Mouse (Mus musculus) granulocyte monocyte progenitor cell, adult 5-6 weeks (primary cell): ENCODE measurements at regions not wholly inside any gene's neighbourhood (a gene's known extent, or its start where the extent isn't known, plus 50 kb on each side); places are given as distances from the start of the nearest gene placed in this dataset.

Experiments used
- ATAC-seq: replicated peaks from 2 replicates; pipeline ENCODE4 v1.8.0; 2016; ENCODE audit warnings: mild to moderate bottlenecking, moderate TSS enrichment, inconsistent platforms; ENCODE audit not compliant: poor library complexity, severe bottlenecking

DNA sequence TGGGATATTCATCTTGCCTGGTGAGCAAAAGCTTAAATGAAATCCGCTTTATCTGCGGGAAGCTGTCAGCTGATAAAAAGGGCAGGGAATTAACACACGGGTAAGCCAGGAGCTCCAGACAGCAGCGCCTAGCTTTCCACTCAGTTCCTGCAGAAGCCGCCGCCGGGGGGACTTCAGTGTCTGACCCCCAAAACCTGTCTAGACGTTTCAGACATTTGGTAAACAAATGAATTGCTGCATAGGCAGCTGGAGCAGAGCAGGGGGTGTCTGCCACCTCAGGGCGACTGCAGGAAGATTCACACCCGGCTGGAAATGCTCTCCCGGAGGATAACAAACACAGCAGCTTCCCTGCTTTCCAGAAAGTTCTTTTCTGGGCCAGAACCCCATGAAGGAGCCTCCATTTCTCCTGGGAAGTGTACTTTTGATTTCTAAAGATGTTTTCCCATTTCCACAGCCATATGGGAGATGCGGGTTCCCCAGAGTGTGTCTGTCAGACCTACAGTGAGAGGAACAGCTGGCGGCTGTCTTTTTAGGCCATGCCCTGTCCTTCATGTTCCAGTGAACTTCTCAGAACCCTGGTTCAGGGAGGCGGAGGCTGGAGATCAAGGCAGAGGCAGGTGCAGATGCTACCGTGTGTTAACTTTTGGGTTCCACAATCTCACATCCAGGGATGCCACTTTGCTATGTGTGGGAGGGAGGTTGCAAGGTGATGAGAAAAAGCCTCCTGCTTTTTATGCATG is 58.7 kb upstream of the Pmepa1 start:
- ATAC-seq: no peak

DNA sequence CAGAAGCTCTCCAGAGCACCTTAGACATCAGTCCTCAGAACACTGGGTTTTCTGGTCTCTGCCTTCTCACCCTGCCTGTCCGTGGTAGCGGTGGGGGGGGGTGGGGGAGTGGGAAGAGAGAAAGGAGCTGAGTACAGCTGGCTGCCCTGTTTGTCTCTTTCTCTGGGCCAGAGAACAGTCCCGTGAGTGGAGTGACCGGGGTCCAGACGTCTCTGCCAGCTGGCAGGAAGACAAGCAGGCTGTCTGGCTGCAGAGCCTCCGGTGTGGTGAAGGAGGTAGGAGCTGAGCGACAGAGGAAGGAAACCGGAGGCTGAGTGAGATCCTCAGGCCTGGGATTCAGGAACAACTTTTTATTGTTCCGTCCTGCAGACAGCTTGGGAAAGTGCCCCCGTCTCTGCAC is 59.5 kb upstream of the Pmepa1 start:
- peak; percentile 63 for ATAC-seq

DNA sequence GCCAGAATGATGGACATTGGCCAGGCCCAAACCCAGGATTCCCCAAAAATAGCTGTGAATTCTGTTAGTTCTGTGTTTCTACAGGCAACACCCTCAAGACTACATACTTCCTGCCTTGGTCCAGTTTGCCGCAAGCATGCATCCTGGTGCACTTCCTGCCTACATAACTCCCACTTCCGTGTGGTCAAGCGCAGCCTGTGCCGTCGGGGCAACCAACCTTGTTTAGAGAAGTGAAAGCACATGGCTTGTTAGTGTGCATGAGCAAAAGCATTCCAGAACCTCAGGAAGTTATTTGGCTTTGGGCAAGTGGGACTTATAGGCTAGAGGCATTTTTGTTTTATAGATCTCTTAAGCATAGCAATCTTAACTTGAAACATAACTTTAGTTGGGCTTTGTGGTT is 61.3 kb upstream of the Pmepa1 start:
- peak; percentile 92 for ATAC-seq

DNA sequence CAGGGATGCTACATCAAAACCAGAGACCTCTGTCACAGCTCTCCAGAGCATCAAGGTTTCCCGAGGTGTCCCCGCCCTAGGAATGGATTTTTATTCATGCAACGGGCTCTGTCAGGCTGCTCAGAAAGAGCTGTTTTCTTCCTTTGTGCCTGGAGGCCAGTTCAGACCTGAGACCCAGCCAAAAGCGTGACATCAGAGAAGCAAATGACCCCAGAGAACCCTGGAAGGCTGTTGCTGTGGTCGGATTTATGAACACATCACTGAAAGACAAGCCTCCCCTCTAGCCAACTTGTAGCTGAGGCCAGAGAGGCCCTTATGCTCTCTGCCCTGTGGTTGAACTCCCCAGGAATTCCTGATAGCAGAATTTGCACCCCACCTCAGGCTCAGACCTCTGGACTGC is 62.3 kb upstream of the Pmepa1 start:
- no peak for ATAC-seq

DNA sequence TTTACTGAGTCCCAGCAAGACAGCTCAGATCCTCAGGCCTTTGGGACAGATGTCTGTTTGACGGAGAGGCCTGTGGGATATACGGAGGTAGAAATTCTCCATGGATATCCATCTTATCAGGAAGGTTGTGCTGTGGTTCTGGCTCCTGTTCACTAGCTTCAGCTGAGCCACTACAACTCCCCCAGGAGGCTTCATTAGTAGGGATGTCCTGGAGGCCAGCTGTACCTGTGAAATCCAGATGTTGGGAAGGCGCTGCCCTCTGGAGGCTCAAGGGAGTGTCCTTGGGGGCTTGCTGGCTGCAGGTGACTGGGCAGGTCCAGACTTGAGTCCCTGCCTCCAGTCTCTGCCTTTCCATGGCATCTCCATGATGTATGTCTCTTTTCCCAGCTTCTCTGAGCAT is 62.9 kb upstream of the Pmepa1 start:
- no peak for ATAC-seq

DNA sequence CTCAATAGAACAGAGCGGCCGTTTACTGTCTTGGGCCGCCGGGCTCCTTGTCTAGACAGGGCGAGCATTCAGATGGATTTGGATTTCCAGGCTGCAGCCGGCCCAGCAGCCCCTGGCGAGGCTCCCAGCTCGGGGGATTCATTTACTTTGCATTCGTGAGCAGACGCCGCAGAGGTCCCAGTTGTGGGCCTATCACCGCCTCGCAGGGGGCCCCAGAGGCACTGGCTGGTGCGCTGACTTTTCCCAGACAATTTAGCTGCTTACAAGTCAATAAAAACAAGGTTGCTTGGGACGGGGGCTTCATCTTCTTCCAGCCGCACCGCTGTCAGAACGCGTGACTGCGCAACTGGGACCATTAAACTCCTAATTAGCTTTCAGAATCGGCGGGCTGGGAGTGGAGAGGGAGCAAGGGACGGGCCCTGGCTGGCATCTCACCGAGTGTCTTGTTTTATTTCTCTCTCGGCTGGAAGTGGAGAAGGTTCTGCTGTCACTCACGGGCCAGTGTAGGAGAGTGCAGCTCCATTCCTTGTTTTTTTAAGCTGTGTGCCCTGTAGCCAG is 63.8 kb upstream of the Pmepa1 start:
- ATAC-seq: no peak

DNA sequence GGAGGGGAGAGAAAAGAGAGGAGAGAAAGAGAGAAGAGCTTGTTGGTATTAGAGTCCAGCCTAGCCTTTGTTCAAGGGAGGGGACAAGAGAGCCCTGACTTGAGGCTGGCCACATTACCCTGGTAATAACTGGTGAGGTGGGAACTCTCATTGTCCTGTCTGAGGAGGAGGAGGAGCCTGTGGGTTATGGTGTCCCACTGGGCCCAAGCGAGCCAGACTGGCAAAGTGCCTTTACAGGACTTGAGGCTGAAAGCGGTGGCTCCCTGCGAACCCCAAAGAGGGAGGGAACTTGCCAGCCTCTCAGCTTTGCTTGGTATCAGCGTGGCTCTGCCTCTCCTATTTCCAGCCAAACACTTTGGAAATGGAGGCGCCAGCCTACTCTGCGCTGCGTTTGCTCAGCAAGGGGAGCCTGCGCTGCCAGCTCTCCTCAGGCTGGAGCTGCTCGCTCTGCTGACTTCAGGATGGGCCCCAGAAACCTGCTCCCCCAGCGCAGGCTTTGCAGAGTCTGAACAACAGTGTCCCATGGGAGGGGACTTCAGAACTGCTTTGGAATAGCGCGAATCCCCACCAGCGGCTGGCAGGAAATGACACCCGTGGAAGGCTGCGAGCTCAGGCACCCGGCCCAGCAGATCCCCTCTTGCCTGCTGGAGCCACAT is 66.4 kb upstream of the Pmepa1 start:
- ATAC-seq: no peak; the same call in 1 of the 2 replicates

DNA sequence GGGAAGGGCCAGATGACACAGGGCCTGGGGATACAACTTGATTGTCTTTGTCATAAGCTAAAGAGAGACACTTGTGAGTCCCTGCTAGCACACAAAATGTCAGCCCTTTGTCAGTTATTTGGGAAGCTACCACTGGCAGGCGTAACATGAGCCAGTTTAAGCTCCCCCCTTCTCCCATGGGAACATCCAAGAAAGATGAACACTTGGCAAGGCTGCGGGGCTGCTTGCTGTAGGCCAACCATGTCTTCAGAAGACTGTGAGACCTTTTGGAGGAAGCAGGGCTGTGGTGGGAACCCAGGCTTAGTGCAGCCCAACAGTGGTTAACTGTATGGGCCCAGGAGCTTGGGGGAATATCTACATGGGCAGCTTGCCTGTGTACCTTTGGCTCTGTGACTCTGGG is 67.3 kb upstream of the Pmepa1 start:
- no peak for ATAC-seq

DNA sequence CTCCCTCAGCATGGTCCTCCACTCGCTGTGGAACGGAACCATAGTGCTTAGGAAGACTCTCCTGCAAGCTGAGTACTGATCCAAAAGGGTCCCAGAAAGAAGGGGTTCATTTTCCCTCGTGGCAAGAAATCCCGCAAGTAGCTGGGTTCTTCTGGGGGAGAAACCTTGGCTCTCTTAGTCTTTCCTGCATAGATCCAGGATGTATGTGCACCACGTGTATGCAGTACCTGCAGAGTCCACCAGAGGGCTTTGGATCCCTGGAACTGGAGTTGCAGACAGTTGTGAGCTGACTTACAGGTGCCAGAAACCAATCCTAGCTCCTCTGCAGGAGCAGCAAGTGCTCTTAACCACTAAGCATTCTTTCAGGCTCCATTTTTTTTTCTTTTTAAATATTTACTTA is 67.9 kb upstream of the Pmepa1 start:
- ATAC-seq: no peak

DNA sequence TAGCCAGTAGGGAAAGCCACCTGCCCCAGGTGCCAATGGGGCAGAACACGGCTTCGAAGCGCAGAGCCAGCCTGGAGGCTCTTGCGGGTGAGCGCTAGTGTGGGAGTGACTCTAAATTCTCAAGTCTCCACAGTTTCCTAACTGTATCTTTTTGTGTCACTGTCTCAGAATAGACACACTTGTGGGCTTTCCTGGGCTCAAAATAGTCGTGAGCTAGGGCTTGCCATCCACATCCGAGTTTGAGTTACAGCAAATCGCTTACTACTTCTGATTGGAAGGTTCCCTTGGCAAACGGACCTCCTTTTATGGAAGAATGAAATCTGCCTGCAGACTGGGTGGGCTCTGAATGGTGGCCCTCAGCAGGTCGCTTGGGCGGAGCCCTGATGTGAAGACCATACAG is 71.0 kb upstream of the Pmepa1 start:
- no peak for ATAC-seq

DNA sequence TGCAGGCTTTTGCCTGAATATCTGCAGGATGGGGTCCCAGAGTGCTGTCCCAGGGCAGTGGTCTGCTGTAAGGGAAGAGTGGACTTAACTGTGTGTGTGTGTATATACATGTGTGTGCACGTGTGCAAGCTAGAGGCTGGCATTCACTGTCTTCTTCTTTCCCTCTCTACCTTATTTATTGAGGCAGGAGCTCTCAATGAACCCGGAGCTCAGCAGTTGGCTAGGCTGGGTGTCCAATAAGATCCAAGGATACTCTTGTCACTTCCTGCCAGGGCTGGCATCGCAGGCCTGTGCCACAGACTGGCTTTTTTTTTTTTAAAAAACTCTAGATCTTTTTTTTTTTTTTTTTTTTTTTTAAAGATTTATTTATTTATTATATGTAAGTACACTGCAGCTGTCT is 72.4 kb upstream of the Pmepa1 start:
- ATAC-seq: no peak

DNA sequence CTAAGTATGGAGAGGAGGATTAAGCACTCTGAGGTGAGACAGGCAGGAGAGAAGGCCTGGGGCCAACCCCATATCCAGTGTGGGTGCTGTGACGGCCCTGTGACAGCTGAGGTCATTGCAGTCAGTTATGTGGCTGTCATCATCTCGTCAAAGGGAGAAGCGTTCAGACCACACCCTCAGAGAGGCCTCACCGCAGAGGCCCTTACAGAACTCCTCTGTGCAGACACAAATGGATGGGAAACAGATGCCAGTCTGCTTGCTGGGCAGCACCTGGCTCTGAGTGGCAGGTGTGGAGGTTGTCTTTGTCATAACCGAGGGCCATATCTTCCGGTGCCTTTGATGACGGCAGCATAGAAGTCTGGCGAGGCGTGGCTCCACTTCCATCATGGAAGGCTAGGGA is 73.2 kb upstream of the Pmepa1 start:
- ATAC-seq: peak; percentile 86

DNA sequence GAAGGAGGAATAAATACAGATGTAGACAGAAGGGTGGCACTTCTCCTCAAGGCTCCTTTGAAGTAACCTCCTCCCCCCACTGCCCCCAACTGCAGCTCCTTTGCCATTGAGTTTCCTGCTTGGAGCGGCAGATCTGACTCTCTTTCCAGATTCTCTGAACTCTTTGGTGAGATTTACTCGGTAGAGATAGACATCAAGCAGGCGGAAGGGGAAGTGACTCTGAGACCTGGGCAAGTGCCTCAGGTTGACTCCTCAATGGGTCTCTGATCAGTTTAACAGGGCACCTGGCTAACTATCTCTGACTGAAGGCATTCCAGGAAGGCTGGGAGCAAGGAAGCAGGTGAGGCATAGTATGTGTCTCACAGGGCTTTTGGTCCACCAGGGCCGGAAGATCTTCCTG is 73.6 kb upstream of the Pmepa1 start:
- ATAC-seq: peak; percentile 9

DNA sequence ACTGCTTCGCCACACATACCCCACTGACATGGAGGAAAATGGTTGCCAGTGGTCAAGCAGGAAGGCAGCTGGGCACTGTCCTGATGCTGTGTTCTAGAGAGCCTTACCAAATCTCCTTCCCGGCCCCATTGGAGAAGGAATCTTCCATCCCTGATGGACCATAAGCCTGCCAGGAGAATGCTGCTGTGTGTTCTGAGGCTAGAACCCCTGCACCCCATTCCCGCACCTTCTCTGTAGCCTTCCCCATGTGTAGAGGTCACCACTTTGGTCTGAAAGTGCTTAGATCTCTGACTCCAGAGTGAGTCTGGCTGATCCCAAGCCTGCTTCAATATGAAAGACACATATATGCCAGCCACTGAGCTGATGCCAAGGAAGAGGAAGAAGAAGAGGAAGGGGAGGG is 74.1 kb upstream of the Pmepa1 start:
- ATAC-seq: no peak

DNA sequence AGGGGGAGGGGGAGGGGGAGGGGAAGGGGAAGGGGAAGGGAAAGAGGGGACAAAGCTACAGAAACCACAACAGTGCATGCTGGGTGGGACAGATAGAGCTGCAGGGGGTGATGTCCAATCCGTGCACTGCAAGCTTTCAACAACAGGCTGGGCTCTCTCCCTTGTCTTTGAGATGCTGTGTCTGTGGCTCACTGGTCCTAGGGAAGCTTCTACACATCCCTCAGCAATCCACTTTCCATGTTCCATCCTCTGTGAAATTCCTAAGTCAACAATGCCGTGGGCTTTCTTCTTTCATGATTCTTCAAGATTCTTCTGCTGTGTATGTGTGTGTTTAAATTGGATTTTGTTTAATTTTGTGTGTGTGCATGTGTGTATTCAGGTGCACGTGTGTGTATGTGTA is 74.5 kb upstream of the Pmepa1 start:
- ATAC-seq: peak; percentile 23; the same call in 1 of the 2 replicates

DNA sequence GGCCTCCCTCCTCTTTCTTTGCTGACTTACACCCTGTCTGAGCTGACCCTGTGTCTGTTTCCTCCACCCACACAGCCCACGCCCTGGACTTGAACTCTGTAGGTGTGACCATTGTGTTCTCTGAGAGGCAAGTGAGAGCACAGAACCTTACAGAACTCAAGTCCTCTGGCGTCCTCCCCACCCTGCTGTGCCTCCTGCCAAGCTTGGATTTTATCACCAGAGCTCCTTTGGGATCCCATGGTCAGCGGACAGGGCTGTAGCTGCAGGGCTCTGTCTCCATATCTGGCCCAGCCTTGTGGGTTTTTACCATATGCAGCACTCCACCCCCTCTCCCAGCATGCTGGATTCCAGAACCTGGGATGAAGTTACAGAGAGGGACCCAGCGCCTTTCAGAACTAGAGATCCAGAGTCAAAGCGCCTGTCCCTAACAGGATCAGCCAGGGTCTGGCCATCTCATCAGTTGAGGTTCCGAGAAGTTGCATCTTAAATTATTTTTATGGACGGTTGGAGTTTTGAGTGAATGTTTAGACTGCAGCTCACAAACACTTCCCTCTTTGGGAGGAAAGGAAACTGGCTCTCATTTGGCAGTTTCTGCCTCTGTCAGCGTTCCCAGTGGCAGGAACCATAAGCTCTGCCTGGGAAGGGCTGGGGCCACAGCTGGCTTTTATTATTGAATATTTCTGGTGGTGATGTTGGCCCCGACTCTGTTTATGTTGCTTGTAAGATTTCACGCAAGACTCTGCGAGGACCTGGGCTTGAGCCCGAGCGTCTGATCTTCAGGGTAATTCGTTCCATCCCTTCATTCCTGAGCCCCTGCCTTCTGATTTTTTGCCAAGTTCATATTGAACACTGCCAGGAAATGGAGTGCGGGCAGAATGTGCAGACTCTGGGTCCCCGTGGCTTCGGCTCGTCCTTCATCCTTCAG is 75.8 kb upstream of the Pmepa1 start:
- peak; percentile 31; the same call in 1 of the 2 replicates for ATAC-seq

DNA sequence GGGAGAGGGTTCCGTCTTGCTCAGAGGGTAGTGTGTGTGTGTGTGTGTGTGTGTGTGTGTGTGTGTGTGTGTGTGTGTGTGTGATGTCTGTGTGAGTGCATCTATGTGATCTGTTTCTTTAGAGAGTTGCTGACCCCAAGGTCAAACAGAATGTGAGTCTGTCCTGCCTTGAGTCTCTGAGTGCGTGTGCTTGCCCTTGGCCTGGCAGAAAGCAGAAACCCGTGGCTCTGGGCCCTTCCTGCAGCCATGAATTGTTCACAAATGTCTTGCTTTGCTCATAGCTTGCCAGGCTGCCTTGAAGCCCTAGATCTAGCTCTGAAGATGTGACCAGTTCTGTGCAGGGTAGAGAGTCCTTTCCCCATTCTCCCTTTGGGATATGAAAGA is 76.4 kb upstream of the Pmepa1 start:
- ATAC-seq: no peak

DNA sequence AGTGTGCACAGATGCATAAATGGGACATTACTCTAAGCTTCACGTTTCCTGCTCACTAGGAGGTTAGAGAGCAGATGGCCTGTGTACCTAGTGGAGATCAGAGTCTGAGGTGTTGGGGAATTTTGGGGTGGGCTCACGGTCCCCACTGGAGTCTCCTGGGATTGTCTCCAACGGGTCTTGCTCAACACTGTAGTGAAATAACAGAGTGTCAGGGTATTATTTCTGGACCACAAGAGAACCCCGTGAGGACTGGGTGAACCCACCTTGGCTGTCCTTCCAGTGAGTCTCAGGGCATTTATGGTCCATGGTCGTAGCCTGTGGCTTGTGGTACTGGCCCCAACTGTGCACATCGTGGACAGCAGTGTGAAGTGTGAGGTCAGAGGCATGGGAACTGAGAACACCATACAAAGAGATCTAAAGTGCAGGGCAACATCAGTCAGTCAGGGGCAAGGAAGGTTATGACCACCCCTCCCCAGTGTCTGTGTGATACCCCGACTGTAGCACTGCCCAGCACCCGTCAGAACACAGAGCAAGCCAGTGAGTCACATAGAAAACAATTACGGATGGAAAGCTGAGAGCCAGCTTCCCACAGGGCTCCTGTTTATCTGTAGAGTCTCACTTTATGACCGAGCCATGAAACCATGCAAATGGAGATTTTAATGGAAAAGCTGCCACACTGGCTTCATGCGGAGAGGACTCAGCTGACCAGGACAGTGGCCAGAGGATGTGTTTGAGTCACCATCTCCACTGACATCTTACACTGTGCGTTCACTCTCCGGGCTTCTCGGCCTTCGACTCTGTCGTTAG is 77.3 kb upstream of the Pmepa1 start:
- no peak for ATAC-seq

DNA sequence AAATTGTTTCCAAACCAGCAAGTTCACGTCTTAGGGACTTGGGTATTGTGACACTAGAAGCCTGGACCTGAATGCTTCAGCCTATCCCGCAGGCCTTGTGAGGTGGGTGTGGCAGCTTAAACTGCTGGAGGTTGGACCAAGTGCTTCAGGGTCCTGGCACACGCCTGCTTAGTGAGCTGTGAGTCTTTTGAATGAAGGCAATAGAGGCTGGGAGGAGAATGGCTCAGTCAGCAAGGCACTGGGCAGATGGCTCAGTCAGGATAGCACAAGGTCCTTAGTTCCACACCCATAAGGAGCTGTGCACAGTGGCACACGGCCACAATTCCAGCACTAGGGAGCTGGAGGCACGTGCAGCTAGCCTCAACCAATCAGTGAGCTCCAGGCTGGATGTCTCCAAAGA is 80.5 kb upstream of the Pmepa1 start:
- no peak for ATAC-seq
